Mouse (Mus musculus) E14TG2a.4 (cell line): ENCODE results near the gene Ccne1.

ENCODE experiments used
- CTCF ChIP-seq: conservative IDR thresholded peaks from 2 replicates; pipeline ENCODE4 v1.5.1; 2014; ENCODE audit warnings: low read length
- NANOG ChIP-seq: IDR thresholded peaks from 2 replicates; pipeline ENCODE4 v1.6.1; 2014; ENCODE audit warnings: borderline replicate concordance, low read length, mixed read lengths

- TF ChIP-seq CTCF = no peak
- TF ChIP-seq NANOG = peak; percentile 19; the same call in 1 of the 2 replicates
Measured at GRCm38 (mm10) chr7:38111996-38112395, 4.7 kb upstream of the Ccne1 start.
